Mouse (Mus musculus): ENCODE data around the gene Gpr35.

The Gpr35 gene

DNA sequence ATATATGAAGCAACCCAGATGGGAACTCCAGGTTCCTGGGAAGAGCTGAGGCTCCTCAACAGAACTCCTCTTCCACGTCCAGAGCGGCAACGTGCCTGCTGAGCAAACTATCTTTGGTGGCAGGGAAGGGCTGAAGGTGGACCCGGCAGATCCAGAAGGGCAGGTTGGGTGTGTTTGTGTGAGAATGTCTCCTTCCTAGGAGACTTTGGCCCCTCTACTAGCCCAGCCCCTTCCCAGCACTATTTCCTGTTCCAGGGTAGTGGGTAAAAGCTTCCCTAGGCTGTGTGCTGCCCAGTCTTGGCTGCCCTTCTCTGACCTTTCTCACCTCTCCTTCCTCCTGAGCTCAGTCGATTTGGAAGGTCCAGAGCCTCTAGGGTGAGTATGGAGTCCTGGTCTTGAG lies at the start of gene Gpr35:
Gene Gpr35 (plus strand): TSS at position 259 of the 400 bp plus-strand sequence.
- peak; percentile 16 for DNase-seq

DNA sequence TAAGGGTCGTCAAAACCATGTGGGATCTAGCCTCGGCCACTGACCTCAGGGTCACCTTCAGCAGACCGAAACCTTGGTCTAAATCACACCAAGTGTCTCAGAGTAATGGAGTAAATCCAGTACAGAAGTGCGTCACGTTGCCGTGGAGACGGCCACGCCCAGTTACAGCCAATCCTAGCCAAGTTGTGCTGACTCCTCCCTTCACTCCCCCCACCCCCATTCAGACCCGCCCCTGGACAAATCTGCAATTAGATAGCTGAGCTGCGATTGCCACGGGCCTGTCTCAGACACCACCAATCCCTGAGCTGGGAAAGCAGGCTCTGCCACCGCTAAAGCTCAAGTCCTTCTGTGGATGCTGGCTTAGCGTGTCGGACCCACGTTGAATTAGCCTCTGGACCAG lies 47.9 kb upstream of the Gpr35 start, which contains the start of gene Ankmy1:
Gene Ankmy1 (minus strand): TSS at position 121 of the 400 bp plus-strand sequence.
- peak; percentile 82 for DNase-seq

- no peak for DNase-seq
These were observed 47.0 kb upstream of the Gpr35 start for GRCm38 (mm10) chr1:92903627-92904026.

- DNase-seq = no peak
These were observed 44.9 kb upstream of the Gpr35 start for GRCm38 (mm10) chr1:92905703-92906310.

- peak; percentile 94 for DNase-seq
These were observed 43.7 kb upstream of the Gpr35 start, which contains the start of gene Dusp28 for GRCm38 (mm10) chr1:92906779-92907631. TSS of gene Dusp28 (plus strand) at chr1:92906981.

DNA sequence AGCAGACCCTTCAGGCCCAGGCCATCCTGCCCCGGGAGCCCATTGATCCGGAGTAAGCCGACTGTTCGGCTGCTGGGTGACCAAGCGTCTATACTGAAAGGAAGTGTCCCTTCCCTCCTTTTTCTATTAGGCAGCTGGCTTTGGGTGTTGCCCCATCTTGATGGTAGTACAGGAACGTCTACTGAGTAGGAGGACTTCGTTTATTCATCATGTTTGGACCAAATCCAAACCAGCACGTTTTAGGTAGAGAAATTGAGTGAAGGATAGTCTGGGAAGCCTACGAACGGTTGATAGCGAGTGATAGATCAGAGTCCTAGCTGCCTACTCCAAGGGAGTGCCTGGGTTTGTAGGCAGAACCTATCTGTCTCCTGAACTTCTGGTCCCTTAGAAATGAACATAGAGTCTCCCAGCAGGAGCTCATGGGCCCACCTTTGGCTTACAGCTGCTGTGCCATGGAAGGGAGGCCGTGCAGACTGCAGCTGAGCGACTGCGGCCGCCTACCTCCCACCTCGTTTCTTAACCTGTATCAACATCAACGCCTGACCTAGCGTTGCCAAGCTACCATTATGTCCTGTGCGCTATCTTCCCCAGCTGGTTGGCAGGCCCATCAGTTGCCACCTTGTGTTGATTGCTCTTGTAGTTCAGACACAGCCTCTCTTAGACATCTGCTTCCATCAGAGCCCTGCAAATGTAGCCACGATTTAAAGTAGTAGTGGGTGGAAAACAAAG lies 42.9 kb upstream of the Gpr35 start:
- peak; percentile 11 for DNase-seq

DNA sequence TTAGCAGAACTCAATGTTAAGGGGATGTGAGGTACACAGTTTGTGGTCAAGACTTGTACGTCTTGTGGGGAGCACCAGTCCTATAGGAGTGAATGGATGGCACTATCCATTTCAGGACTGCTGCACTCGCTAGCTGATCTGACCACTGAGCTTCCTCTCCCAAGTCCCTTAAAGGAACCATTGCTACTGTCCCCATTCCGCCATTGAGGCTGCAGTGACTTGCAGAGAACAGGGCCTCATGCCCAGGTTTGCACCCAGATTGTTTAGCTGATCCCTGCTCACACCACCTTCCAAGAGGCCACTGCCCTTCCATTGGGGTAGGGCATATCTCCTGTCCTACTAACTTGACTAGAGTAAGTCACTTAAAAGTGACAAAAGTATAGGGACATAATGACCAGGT lies 42.0 kb upstream of the Gpr35 start:
- DNase-seq = peak; percentile 8

DNA sequence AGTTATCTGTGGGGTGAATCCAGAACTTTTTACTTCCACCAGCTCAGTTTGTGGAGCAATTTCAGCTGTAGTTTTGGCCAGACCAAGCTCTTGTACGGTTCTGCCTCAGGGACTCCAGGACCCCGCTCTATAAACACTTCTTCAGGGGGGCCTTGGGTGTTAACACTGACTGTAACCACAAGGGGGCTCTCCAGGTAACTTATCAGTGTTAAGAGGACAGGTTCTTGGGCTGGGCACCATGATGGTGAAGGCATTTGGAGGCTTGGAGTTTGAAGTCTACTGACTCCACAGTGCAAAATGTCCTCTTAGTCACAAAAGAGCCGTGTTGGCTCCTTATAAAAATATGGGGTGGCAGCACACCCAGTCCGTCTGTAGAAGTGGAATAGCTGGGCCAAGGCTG lies 41.6 kb upstream of the Gpr35 start:
- DNase-seq = peak; percentile 17

DNA sequence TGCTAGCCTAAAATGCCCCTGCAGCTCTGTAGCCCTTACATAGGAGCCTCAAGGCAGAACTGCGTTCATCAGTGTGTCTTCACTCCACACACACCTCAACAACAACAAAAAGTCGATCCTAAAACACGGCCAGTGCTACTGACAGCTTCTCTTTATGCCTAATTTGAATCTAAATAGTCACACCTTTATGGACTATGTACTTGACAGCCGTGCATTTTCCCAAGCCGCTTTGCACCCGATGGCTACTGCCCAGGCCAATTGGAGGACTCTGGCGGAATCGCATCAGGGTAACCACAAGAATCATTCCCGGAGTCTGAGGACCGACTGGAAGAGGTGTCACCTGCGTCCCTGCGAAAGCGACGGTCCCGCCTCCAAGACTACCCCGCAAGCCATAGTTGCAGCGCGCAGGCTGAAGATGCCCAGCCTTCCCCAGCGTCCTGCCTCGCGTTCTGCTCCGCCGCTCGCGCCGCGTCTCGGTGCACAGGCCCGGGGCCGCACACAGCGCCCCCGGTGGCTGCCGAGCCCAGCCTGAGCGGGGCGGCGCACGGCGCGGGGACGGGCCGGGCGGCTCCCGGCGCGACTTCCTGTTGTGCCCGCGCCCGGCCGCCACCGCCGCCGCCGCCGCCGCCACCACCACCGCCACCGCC lies 40.3 kb upstream of the Gpr35 start, which contains the start of gene Rnpepl1:
Gene Rnpepl1 (plus strand): TSS at position 545 of the 647 bp plus-strand sequence.
- peak; percentile 88 for DNase-seq

DNA sequence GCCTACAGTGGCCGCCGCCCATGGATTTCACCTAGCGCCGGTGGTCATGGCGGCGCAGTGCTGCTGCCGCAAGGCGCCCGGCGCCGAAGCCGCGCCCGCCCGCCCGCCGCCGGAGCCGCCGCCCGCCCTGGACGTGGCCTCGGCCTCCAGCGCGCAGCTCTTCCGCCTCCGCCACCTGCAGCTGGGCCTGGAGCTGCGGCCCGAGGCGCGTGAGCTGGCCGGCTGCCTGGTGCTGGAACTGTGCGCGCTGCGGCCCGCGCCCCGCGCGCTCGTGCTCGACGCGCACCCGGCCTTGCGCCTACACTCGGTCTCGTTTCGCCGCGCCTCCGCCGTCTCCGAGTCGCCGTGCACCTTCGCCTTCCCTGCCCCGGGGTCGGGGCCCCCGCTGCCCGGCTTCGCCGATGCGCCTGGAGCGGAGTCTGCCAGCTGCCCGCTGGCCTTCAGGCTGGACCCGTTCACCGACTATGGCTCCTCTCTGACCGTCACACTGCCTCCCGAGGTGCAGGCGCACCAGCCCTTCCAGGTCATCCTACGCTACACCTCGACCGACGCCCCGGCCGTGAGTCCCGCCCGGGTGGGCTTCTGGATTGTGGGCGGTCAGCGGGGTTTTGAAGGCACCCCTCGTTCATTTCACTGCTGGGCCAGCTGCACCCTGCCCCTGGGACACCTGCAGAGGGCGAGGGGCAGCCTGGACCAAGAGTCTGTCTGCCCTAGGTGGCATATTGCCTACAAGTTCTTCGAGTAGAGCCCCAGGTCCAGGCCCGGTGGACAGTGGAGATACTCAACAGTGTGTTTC lies 39.5 kb upstream of the Gpr35 start:
- DNase-seq = peak; percentile 79

- no peak for DNase-seq
These were observed 38.9 kb upstream of the Gpr35 start for GRCm38 (mm10) chr1:92911721-92912138.

- DNase-seq = peak; percentile 17
These were observed 38.4 kb upstream of the Gpr35 start for GRCm38 (mm10) chr1:92912286-92912685.

DNA sequence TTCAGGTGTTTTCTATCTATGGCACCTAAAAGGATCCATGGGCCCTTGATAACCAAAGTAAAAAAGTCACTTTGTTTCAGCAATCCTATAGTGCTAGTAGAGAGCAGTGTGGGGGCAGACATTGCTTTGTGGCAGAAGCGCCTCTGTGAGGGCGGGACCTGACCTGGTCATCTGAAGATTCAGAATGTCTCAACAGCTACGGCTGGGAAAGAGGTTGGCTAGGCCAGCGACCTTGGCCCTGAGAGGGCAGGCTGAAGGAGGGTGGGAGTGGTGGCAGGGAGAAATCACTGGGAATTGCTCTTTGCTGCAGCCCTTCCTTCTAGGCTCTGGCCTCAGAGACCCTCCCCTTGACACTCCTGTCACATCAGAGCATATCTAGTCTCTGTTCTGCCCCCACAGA lies 36.4 kb upstream of the Gpr35 start:
- peak; percentile 7 for DNase-seq

- DNase-seq = peak; percentile 5
These were observed 35.7 kb upstream of the Gpr35 start for GRCm38 (mm10) chr1:92914993-92915392.

DNA sequence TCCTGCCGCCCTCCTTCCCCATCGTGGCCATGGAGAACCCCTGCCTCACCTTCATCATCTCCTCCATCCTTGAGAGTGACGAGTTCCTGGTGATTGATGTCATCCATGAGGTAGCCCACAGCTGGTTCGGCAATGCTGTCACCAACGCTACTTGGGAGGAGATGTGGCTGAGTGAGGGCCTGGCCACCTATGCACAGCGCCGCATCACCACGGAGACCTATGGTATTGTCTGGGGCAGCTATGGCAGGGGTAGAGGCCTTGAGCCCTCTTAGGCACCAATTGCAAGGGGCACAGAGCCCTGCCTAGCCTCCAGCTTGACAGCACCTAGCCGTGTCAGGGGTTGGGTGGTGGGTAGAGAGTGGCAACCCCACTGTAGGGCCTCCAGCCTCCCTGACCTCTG lies 33.9 kb upstream of the Gpr35 start:
- no peak for DNase-seq

DNA sequence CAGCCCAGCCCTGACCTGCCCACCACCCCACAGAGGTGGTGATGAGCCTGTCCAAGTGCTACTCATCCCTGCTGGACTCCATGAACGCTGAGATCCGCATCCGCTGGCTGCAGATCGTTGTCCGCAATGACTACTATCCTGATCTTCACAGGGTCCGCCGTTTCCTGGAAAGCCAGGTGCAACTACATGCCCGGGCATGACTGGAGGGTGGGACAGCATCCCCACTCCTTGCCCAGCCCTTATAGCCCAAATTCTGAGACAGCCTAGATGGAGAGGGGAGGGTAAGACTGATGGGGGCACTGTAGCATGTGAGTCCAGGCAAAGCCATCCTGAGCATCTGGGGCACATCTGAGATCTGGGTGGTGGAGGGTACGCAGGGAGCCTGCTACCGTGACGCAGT lies 31.5 kb upstream of the Gpr35 start:
- no peak for DNase-seq

GRCm38 (mm10) chr1:92919775-92920174 lies 30.9 kb upstream of the Gpr35 start:
- DNase-seq = peak; percentile 46

- no peak for DNase-seq
These were observed 30.0 kb upstream of the Gpr35 start for GRCm38 (mm10) chr1:92920474-92921200.

DNA sequence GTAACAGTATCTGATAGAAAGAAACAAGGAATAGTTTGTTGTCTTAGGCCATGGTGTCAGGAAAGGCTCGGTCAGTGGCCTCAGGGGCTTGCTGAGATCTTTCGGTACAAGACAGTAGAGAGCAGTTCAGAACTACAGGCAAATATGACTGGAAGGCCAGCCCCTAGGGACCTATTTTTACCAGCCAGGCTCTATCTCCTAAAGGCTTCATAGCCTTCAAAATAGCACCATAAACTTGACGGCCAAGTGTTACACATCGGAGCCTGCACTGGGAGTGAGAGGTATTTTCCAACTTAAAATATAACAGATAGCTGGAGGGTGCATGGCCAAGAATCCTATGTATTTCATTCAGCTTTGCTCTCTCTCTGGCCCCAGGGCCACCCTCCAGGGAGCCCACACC lies 29.2 kb upstream of the Gpr35 start:
- no peak for DNase-seq

- peak; percentile 54 for DNase-seq
These were observed 20.4 kb upstream of the Gpr35 start for GRCm38 (mm10) chr1:92930171-92930706.

GRCm38 (mm10) chr1:92933611-92934010 lies 17.1 kb upstream of the Gpr35 start:
- DNase-seq = no peak
